Mouse (Mus musculus) embryo, embryonic 11 days (tissue): ENCODE results near the gene Rab11b.

Experiments used
- DNase-seq: peaks from one replicate; pipeline ENCODE4 v3.0.0-alpha.2; 2015

Gene Rab11b

DNA sequence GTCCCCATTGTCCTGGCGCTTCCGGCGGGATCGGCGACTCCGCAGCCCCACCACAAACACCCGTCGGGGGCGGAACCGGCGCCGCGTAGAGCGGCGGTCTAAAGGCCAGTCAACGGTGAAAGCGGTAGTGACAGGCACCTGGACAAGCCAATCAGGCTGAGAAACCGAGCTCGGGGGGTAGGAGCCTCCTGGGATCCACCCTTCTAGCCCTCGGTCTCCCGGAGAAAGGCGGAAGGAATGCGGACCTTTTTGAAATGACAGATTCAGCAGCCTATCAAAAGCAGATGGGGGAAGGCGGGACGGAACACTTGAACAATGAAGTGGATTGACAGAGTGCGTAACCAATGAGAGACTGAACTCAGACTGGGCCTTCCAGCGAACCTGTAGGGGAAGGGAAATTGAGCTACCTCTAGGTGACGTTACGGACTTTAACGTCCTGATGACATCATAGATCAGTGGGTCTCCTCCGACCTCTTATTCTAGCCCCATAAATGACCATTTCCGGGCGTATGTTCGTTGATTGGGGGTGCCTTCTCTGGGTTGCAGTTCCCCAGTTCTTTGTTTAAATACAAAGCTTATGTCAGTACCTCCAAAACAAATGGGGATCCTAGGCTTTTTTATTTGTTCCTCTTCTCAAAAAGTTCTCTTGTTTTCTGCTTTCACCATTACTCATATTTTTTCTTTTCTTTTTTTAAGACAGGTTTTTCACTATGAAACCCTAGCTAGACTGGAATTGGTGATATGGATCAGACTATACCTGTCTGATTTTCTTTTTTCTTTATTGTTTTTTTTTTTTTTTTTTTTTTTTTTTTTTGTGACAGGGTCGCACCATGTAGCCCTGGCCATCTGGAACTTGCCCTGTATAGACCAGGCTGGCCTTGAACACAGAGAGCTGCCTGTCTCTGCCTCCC lies at the start of gene Rab11b:
Gene Rab11b, minus strand, starts transcription at position 276 of the 911 bp plus-strand sequence.
- DNase-seq: peak; percentile 99

DNA sequence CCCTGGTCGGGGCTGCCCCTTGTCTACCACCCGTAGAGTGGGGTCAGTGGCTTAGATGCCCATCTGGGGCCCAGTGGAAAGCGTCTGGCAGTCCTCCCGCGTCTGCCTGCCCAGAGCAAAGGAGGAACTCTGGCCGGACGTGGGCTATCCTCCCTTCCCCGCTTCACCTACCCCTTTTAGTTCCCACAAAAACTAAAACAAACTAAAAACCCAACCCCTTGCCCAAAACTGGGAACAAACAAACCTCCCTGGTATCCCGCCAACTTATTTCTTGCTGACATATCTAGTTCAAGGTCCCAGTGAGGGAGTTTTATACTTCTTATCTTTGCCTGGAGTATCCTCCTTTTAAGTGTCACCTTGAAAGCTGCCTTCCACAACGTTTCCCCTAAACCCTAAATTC lies 47.9 kb upstream of the Rab11b start:
- DNase-seq: no peak

DNA sequence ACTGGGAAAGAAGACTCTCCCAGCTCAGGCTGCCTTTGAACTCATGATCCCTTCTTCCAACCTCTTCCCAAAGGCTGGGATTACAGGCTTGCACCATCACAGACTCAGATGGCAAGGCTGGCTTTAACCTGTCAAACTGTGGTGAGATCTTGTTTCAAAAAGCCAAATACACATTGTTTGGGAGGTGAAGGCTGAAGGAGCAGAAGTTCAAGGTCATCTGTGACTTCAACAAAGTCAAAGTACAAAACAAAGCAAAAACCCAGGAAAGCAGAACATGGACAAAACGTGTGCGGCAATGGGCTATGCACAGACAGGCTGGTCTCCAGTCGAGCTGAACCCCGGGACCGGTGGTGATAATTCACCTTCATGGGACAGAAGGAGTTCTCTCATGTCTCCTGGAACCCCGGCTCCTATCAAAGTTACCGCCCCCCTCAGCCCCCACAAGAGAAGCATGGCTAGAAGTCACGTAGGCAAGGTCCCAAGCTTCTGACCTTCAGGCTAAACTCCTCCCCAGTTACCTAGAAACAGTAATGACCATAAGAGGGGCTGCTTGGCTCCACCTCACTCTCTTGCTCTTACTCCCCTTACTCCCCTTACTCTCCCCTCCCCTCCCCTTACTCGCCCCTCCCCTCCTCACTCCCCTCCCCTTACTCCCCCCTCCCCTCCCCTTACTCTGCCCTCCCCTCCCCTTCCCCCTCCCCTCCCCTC lies 47.0 kb upstream of the Rab11b start:
- no peak for DNase-seq

DNA sequence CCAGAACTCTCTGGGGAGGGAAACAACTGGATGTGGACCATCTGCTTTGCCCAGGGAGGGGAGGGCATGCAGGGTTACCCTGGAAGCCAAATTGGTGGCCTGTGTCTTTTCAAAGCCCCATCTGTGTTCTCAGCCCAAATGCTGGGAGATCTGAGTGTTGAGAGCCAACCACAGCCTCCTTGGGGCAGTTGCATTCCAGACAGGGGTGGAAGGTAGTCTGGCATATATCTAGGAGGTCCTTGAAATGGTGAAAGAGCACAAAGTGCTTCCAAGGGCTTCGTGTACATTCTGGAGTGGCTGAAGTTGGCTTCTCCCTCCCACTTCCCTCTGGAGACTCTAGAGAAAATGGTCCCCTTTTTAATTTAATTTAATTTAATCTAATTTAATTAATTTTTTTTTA lies 44.4 kb upstream of the Rab11b start:
- DNase-seq: no peak

DNA sequence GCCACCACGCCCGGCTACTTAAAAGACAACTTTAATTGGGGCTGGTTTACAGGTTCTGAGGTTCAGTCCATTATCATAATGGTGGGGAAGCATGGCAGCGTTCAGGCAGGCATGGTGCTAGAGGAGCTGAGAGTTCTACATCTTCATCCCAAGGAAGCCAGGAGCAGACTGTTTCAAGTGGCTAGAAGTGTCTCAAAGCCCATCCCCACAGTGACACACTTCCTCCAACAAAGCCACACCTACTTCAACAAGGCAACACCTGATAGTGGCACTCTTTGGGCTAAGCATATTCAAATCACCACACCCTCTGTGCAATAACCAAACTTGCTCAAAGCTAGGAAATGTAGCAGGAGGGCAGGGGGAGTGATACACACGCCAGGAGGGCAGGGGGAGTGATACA lies 43.9 kb upstream of the Rab11b start:
- no peak for DNase-seq

DNA sequence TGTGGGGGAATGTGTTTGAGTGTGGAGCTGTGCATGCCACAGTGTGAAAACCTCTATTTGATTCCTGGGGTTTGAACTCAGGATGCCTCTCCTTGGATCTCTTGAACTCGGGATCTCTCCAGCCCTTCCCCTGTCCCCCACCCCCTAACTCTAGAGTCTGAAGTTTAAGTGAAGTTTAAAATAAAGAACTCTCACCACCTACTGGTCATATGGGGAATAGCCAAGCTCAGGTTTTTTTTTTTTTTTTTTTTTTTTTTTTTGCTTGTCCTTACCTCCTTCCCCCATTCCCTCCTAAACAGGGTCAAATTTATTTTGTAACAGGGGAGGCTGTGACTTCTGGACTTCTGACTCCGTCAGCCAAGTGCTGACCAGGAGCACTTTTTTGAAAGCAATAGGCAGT lies 41.9 kb upstream of the Rab11b start:
- DNase-seq: peak; percentile 67

DNA sequence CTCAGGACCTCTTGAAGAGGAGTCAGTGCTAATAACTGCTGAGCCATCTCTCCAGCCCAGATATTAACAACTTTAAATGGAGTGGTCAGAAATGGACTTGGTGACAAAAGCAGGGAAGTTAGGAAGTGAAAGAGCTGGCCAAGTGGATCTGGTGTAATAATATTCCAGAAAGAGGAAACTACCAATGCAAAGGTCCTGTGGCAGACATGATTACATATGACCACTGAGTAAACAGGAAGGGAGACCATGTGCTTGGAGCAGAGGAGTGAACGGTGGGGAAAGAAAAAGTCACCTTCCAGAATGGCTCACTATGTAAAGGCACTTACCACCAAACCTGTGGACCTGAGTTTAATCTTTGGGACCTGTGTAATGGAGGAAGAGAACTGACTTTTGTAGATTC lies 38.9 kb upstream of the Rab11b start:
- DNase-seq: no peak

DNA sequence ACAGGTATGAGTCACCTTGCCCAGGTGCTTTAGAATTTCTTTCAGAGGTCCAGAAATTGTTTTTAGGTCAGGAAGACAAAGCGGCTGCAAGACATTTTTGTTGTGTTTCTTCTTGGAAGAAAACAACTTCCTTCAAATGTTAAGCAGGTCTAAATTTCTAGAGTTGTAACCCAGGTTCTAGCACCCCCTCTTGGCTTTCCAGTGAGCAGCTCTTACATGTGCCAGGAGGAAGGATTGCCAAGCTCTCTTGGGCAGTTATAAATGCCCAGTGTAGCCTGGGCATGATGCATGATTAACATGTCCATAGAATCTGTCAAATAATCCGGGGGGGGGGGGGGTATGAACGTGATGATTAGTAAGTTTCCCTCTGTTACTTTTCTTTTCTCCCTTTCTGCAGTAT lies 38.0 kb upstream of the Rab11b start:
- no peak for DNase-seq

DNA sequence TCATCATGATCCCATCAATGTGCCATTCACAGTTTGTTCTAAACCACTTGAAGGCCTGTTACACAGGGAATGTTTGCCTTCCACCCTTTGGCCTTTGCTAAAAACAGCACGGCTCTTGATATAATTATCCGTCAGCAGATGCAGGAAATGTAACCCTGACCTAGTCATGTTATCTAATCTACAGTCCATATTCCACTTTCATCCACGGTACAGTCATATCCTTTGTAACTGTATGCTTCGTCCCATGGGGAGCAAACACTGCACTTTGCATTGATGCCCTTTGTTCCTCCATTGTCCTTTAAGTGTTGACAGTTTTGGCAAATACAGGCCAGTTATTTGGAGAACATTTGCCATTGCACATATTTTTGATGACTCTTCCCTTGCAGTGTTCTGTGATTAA lies 28.4 kb upstream of the Rab11b start:
- no peak for DNase-seq

DNA sequence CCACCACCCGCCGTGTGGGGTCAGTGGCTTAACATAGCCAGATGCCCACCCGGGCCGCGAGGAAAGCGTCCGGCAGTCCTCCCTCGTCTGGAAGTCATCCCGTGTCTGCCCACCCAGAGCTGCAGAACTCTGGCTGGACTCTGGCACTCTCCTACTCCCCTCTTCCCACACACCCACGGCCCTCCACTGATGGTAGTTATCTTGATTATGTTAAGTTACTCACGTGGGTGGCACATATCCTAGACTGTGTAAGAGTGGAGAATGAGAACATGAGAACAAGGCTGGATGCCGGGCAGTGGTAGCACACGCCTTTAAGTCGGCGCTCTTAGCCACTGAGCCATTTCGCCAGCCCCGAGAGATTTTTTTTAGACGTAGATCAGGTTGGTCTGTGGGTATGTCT lies 26.0 kb upstream of the Rab11b start:
- DNase-seq: no peak

DNA sequence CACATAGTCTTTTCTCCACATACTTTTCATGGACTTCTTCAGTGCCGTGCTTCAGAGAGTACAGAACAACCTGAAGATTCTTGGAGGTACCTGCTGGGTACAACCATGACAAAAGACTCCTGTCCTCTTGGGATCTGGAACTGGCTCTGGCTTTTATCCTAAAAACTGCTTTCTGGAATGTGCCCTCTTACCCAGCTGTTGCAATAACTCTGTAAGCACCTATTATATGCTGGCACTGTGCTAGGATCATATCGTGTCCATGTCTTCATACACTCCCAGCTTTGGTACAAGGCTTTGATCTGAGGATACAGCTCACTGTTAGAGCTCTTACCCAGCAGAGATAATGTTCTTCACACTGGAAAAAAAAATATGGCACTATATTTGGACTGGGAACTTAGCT lies 24.6 kb upstream of the Rab11b start:
- DNase-seq: no peak

DNA sequence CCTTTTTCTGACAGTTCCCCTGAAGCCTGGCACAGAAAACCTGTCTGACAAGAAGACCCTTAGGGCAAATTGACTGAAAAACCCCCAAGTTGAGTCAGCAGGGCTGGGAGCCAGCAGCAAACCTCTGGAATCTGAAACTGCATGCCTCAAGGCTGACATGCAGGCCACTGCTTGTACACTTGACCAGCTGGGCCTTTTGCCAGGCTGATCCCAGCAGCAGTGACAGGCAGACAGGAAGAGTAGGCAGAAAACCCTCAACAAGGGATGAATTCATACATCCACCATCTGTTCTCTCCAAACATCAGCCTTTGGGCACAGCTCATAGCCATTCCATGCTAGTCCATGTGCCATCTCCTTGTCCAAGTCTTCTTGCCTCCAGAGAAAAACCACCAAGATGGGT lies 23.1 kb upstream of the Rab11b start:
- DNase-seq: peak; percentile 27

DNA sequence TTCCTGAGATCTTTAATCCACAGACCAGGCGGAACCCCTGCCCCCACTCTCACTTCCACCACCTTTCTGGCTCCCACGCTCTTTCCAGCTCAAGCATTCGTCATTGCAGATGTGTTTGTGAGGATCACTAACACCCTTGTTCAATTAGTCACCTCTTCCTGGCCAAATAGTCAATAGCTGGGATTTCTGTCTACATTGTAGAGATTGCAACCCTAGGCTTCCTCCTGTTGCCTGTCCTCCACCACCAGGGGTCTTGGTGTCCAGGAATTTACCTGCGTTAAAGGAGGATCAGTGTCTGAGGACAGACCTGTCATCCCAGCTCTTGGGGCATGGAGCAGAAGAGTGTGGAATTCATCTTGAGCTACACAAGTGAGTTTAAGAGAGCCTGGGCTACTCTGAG lies 21.7 kb upstream of the Rab11b start:
- DNase-seq: peak; percentile 12

DNA sequence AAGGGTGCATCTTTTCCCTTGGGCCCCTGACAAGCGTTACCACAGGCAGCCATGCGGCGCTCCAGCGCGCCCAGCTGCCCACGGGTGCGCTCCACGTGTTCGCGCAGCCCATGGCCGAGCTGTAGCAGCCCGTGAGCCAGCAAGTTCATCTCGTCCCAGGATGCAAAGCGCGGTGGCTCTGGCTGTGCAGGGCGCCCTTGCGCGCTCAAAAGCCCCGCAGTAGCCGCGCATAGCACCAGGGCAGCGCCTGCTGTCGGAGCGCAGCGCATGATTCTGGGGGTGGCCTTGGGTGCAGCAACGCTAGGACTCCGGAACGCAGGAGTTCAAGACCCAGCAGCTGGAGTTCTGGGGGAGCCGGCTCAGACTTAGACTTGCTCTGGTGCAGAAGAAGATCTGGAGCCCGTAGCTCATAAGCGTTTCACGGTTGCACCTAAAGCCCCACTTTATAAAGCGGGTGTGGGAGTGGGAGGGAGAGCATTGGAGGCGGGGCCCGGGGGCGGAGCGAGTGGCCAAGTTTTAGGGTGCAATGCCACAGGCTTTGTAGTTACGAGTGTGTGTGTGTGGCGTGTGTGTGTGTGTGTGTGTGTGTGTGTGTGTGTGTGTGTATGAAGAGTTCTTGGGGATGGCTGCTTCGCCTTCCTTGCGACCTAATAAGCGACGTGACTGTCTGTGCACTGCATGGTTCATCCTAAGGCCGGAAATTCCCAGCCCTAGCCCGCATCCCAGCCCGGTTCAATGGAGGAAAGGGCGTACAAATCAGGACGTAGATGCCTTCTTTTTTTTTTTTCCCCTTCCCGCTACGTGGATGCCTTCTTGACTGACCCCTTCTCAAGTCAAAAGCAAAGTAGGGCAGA lies 21.0 kb upstream of the Rab11b start, which contains the start of gene Angptl4:
Gene Angptl4, minus strand, starts transcription at position 707 of the 854 bp plus-strand sequence.
- DNase-seq: peak; percentile 86

DNA sequence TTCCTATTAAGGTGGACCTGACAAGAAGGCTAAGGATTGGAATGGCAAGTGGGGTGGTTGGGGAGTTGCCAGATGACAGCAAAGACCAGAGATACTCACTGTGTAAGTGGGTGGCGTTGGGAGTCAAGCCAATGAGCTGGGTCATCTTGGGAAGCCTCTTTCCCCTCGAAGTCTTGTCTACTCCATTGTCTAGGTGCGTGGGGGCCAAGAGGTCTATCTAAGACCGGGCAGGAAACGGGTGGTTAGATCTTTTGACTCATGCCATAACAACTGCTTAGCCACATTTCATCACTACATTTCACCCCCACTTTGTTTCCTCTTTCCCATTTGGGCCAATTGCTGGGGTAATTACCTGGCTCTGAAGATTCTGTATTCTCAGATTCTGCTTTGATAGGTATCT lies 20.1 kb upstream of the Rab11b start:
- DNase-seq: no peak

DNA sequence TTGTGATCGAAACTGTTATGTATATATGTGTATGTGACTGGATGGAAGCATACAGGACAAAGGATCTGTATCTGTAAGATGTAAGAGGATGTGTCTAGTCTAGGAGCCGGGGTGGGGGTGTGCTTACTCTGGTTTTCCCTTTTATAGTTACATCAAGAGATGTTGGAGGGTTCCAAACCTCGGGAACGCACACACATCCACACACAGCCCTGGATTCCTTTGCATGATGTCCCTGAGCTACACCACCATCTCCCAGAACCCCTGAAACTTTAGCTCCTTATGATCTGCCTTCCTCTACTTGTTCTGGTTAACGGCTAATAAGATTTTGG lies 19.6 kb upstream of the Rab11b start:
- no peak for DNase-seq

DNA sequence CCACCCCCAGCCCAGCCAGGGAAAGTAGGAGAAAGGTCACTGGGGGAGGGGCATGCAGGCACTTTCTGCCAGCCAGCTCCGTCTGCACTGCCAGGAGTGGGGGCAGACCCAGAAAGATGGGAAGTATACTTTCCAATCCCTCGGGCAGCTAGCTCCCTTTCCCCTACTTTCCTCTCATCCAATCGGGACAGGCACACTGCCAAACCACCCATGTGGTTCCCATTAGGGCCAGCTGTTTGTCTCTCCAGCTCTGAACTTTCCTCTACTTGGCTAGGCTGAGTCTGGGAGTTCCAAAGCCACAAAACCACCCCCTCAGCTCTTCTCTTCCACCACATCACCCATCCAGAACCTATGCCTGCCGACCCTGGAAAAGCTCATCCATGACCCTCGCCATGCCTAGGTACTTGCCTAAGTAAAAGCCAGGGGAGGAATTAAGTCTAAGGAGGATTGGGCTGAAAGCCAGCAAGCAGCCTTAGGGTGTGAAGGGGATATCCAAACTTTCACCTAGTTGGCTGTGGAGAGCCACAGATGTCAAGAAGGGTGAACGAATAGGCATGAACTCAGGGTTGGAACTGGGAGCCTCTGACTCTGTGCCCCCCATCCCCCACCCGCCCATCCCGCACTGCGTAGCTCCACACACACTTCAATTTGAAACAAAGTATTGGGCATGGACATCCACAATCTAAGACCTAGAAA lies 19.1 kb upstream of the Rab11b start:
- peak; percentile 87 for DNase-seq

DNA sequence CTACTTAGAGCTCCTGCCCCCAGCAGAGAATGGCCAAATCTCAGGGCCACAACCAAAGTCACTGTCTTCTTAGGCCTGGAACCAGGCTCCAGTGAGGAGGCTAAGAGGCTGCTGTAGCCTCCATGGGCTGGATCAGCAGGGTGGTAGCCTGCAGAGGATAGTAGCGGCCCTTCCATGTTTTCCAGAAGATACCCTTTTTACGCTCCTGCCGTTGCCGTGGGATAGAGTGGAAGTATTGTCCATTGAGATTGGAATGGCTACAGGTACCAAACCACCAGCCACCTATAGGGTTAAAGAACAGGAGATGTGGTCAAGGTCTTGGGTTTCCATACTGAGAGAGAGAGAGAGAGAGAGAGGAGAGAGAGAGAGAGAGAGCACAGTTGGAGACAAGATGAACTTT lies 15.0 kb upstream of the Rab11b start:
- DNase-seq: no peak

DNA sequence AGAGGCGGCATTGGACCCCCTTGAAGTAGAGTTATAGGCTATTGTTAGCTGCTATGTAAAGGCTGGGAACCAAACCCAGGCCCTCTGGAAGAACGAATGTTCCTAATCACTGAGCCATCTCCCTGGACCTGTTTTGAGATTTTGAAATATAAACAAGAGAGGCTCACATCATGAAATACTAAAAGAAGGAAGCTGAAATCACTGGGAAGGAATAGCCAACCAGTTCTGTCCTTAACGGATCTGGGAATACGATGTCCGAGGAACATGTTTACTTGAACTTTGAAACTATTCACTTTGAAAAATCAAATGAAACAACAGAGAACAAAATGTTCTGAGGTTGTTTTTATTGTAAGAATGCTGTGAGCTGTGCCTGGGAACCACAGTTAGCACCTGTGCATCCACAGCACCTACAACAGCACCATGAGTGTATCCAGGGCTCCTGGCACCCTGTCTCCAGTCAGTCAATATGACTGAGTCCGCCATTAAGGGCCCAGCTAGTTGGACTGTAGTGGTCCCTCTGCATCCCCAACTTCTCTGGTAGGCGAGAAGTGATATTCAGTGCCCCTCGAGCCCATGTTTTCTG lies 14.3 kb upstream of the Rab11b start:
- no peak for DNase-seq

DNA sequence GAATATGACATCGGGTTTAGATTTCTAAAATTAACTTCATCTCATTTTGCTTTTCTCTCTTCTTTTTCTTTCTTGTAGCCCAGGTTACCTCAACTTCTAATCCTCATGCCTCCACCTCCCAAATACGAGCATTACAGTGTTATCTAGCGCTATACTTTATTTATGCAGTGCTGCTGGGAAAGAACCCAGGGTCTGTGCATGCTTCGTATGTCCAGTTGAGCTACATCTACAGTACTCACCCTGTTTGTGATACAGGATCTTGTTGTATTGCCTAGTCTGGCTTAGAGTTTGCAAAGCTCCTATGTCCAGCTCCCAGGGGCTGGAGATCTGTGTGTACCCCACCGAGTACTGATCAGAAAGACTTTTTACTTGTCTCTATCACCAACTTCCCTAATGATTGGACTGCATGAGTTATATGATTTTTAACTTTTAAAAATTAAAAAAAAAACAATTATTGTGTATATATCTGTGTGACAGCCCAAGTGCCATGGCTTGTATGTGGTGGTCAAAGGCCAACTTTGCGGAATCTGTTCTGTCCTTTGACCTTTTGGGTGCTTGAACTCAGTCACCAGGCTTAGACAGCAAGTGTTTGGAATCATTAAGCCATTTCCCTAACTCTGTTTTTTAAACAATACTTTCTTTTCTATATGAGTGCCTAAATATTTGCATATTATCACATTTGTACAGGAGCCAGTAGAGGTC lies 13.7 kb upstream of the Rab11b start:
- no peak for DNase-seq

DNA sequence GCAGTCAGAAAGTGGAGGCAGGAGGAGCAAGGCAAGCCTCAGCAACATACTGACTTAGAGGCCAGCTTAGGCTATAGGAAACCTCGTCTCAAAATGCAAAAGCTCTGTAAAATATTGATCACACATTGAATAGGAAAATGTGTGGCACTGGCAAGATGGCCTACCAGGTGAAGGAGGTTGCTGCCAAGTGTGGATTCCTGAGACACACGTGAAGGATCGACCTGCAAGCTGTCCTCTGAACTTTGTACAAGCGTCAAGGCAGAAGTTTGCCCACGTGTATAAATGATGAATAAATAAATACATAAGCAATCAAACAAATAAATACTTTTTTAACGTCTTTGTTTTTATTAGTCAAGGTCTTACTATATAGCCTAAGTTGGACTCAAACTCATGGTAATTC lies 13.1 kb upstream of the Rab11b start:
- DNase-seq: no peak

DNA sequence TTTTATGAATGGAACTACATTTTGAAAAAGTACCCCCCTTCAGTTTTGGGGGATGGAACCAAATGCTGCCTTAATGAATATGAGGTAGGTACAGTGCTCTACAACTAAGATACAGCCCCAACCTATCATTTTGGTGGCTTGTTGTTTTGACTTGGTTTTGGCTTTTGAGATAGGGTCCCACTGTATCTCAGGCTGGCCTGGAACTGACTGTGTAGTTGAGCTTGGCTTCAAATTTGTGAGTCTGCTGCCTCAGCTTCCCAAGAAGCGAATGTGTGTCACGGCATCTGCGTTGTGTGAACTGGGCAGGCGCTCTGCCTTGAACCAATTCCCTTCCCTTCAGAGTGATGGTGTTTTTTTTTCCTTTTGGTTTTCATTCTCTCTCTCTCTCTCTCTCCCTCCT lies 11.3 kb upstream of the Rab11b start:
- DNase-seq: no peak
